Mouse (Mus musculus) liver, adult 2 months (tissue): Measurements from ENCODE around the gene Gm26602. TPM values are rescaled to one million over a fixed set of nuclear protein-coding genes. Genes with fewer than 3 reads are reported as not detected.
"Not testable (repeated sequence)": the region's sequence is repeated elsewhere in the genome, so short reads cannot be mapped to it uniquely, and the experiment has no call there.

Source experiments
- DNase-seq: peaks from one replicate; pipeline ENCODE4 v3.0.0-alpha.2; 2011; ENCODE audit warnings: low read depth, low spot score; ENCODE audit errors: extremely low read depth
- H3K27ac ChIP-seq: fragments of 200-500 bp; replicated peaks from 2 replicates; pipeline ENCODE4 v1.5.1; 2012; ENCODE audit warnings: low read depth, mild to moderate bottlenecking, control low read depth, inconsistent platforms, low read length; ENCODE audit not compliant: insufficient read depth
- H3K27me3 ChIP-seq: fragments of 200-500 bp; 2 replicates; pipeline ENCODE4 v1.6.1; 2012; ENCODE audit warnings: mild to moderate bottlenecking, moderate library complexity, low read length, inconsistent platforms; ENCODE audit not compliant: control insufficient read depth, insufficient read depth
- H3K36me3 ChIP-seq: fragments of 200-500 bp; 2 replicates; pipeline ENCODE4 v1.6.1; 2012; ENCODE audit warnings: low read length, inconsistent platforms; ENCODE audit not compliant: control insufficient read depth, insufficient read depth
- H3K4me1 ChIP-seq: fragments of 200-500 bp; 2 replicates; pipeline ENCODE4 v1.6.1; 2011; ENCODE audit warnings: low read length; ENCODE audit not compliant: control insufficient read depth, insufficient read depth
- H3K4me3 ChIP-seq: fragments of 200-500 bp; 2 replicates; pipeline ENCODE4 v1.5.1; 2011; ENCODE audit warnings: low read depth, mild to moderate bottlenecking, control low read depth, low read length, moderate library complexity; ENCODE audit not compliant: insufficient read depth
- H3K79me2 ChIP-seq: fragments of 200-500 bp; 2 replicates; pipeline ENCODE4 v1.6.1; 2012; ENCODE audit warnings: inconsistent platforms, mild to moderate bottlenecking, low read length, moderate library complexity; ENCODE audit not compliant: control insufficient read depth, insufficient read depth
- H3K9ac ChIP-seq: fragments of 200-500 bp; 2 replicates; pipeline ENCODE4 v1.6.1; 2012; ENCODE audit warnings: low read depth, mild to moderate bottlenecking, control low read depth, inconsistent platforms, low read length
- CTCF ChIP-seq: fragments of 200-500 bp; IDR thresholded peaks from 2 replicates; pipeline ENCODE4 v1.5.1; 2011; ENCODE audit warnings: low read depth, low read length, control low read depth
- POLR2A ChIP-seq: fragments of 200-500 bp; IDR thresholded peaks from 2 replicates; pipeline ENCODE4 v1.6.1; 2011; ENCODE audit warnings: low read length, control low read depth; ENCODE audit not compliant: insufficient read depth; ENCODE audit errors: extremely low read depth
- WGBS: fragments of 180-500 bp; shearing (Covaris S2); methylation state at CpG from one replicate; pipeline ENCODE4 v1.1.7; 2018; 5-methylcytosine and 5-hydroxymethylcytosine counted together
- polyA plus RNA-seq: library from polyadenylated mRNA; depleted of rRNA; stranded (reverse); fragments of >200 nt; gene quantifications from 2 replicates; pipeline ENCODE4 v1.2.3, GENCODE M21; 2012
- total RNA-seq: library from RNA; depleted of rRNA; stranded (reverse); fragments of >200 nt; gene quantifications from 2 replicates; pipeline ENCODE4 v1.2.3, GENCODE M21; 2014

Gene Gm26602
- total and polyA plus RNA-seq, 2 experiments, result not detected

DNA sequence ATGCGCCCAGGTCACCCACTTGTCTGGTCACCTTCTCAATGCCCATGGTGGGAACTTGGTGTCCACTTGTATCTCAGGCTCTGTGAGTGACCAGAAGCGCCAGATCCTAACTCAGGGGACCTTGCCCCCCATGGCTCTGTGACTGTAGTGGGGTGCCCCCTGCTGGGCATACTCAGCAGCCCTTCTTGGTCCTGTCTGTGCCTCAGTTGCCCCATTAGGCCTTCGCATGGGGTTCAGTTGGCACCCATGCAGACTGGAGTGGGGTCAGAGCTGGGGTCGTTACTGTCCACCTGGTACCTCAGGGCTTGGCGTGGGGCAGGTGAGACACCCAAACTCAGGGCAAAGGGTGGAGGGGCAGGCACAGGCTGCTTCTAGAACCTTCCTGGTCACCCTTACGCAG, 43.3 kb downstream of the Gm26602 start:
- WGBS, result 81% methylated on average over 6 of the region's 6 CpGs
- DNase-seq, result no peak
- TF ChIP-seq CTCF, result peak; percentile 83
- no peak for TF ChIP-seq POLR2A

DNA sequence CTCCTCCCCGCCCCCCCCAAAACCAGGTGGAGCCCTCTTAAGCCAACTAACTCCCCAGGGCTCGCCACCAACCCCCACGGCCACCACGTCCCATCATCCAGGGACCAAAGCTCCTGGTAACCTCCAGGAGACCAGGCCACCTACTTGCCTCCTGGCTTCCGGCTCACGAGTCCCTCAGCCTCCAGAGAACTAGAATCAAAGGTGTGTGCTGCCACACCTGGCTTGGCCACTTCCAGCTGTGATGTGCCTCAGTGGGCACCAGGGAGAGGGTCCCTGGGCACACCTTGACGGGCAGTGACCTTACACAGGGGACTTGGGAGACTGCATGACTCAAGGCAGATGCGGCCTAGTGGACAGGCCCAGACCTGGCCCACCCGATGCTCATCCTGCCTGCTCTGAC, 45.0 kb downstream of the Gm26602 start:
- H3K27me3 ChIP-seq, result no peaks in the 10 kb centered on the region
- no peak overlapping the region for H3K4me3 ChIP-seq
- no peak overlapping the region for H3K27ac ChIP-seq
- H3K9ac ChIP-seq, result no peak overlapping the region
- no peak for DNase-seq
- peaks cover 4% of the 10 kb centered on the region; the same call in 1 of the 2 replicates for H3K79me2 ChIP-seq
- no peaks in the 10 kb centered on the region for H3K36me3 ChIP-seq
- no peak for TF ChIP-seq CTCF
- no peak for TF ChIP-seq POLR2A
- H3K4me1 ChIP-seq, result peaks cover 3% of the 10 kb centered on the region; the same call in 1 of the 2 replicates
- 91% methylated on average over 9 of the region's 9 CpGs for WGBS

More for the DNA sequence above, 43.3 kb downstream of the Gm26602 start:
- Histone ChIP-seq H3K4me3 (no peak overlapping the region), H3K9ac (no peak overlapping the region), H3K4me1 (peaks cover 2% of the 10 kb centered on the region; the same call in 1 of the 2 replicates), H3K36me3 (no peaks in the 10 kb centered on the region), H3K27me3 (no peaks in the 10 kb centered on the region), H3K27ac (no peak overlapping the region), H3K79me2 (no peaks in the 10 kb centered on the region)

DNA sequence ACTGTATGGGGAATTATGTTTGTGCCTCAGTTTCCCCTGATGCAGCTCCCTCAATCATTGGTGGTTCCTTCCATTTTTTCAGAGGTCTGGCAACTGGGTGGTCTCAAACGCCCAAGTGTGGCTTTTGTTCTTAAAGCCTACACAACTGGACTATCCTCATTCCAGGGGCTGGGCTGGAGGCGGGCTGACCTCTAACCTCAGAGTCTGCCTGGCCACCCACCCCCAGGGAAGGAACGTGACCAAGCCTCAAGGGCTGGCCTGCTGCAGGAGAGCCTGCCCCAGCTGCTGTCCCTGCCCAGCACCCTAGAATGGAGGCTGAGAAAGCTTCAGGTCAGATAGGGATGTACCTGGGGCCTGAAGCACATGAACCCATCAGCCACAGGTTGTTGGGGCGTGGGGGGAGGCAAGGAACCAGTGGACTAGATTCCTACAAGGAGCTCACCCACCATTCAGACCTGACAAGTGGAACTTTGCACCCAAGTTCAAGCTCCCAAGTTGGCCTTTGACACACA, 46.0 kb downstream of the Gm26602 start:
- Histone ChIP-seq H3K9ac (no peak overlapping the region), H3K27ac (no peak overlapping the region), H3K27me3 (no peaks in the 10 kb centered on the region), H3K79me2 (peaks cover 9% of the 10 kb centered on the region; the same call in 1 of the 2 replicates), H3K36me3 (no peaks in the 10 kb centered on the region), H3K4me3 (no peak overlapping the region), H3K4me1 (peaks cover 6% of the 10 kb centered on the region; the same call in 1 of the 2 replicates)
- 76% methylated on average over 4 of the region's 4 CpGs for WGBS
- DNase-seq, result no peak
- TF ChIP-seq POLR2A (no peak), CTCF (no peak)

DNA sequence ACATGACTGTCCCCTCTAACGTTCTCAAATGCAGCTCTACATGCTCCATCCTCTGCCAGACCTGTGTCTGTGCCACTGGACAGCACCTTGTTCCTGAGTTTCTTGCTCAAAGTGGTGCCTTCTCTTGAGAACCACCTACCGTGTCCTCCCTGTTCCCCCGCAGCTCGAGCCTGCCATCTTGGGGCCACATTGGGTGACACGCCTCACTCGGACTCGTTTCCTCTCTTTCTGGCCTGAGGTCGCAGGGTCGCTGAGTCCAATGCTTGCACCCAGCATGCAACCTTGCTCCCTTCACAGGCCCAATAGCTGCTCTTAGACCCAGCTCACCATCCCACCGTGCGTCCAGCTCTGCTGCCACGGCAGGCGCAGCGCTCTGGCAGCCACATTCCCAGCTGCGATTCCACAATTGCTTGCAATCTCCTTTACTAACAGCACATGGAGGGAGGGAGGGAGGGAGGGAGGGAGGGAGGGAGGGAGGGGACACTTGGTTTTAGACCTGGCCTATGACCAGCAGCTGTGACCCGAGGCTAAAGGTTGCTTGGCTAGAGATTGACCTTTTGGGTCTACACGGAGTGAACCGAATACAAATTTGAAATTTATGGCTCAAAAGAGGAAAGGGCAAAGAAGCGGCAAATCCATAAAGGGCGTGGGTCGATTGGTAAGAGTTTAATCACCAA, 47.6 kb downstream of the Gm26602 start:
- Histone ChIP-seq H3K9ac (no peak overlapping the region), H3K27me3 (no peaks in the 10 kb centered on the region), H3K4me3 (no peak overlapping the region; the same call in 1 of the 2 replicates), H3K36me3 (no peaks in the 10 kb centered on the region; the same call in 1 of the 2 replicates), H3K4me1 (peaks cover 6% of the 10 kb centered on the region; the same call in 1 of the 2 replicates), H3K79me2 (peaks cover 9% of the 10 kb centered on the region; the same call in 1 of the 2 replicates), H3K27ac (no peak overlapping the region; the same call in 1 of the 2 replicates)
- TF ChIP-seq CTCF (peak; percentile 99), POLR2A (no peak)
- DNase-seq, result peak; percentile 90
- 5% methylated on average over 21 of the region's 21 CpGs for WGBS

DNA sequence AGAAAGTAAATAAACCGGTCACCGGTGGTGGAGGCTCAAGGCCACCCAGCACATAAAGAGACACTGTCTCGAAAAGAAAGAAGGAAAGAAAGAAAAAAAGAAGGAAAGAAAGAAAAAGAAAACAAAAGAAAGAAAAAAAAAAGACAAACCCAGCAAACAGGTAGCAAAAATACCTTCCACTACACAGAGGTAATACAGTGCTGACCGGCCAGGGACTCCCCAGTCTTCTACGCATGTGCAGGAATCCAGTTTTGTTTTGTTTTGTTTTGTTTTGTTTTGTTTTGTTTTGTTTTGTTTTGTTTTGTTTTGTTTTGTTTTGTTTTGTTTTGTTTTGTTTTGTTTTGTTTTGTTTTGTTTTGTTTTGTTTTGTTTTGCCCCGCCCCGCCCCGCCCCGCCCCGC, 48.8 kb downstream of the Gm26602 start:
- not testable (repeated sequence) for H3K9ac ChIP-seq, H3K36me3 ChIP-seq, DNase-seq, H3K79me2 ChIP-seq, H3K4me1 ChIP-seq, H3K27me3 ChIP-seq, H3K27ac ChIP-seq
- 21% methylated on average over 10 of the region's 10 CpGs for WGBS
- 0 out of 2 replicates have a peak overlapping the region, but pooled peaks have one; percentile 8 for H3K4me3 ChIP-seq
